Mouse (Mus musculus): Measurements from ENCODE around the gene Xpot. TPM values are rescaled to one million over a fixed set of nuclear protein-coding genes. Genes with fewer than 3 reads are reported as not detected.

The Xpot gene
- polyA plus RNA-seq, 1 experiment from 2014 or later, result 27.9 TPM

DNA sequence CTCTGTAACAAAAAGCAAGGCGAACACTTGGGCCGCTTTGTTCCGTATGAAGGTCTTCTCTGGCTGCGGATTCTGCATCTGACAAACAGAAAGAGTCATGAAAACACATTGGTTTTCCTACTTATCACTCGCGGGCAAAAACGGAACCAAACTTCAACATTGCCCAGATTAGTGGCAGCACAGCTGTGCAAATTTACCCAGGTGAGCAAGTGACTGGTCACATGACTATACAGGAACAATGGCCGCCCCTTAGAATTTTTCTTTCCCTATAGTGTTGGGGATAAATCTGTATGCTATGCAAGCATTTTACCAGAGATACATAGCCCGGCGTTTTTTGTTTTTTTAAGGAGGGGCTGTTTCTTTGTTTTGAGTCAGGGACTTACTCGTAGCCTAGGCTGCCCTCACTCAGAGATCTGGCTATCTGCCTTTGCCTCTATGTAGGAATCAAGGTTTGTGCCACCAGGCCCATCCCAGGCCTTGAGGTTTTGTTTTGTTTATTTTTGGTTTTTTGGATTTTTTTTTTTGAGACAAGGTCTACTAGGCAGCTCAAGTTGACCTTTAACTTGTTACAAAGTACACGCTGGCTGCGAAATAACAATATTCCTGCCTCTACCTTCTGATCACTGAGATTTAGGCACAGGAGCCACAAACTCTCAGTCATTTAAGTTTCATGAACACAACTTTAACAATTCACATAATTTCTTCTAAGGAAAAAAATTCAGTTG lies 10.8 kb downstream of the Xpot start:
- H3K27ac ChIP-seq (replicated peaks), result no peak overlapping the region
- H3K4me3 ChIP-seq, result no peak overlapping the region
- WGBS, result 92% methylated on average over 13 of the region's 13 CpGs
- no peak for ATAC-seq (ENCODE audit: extremely low read depth, insufficient number of reproducible peaks, low FRiP score, low TSS enrichment)
- no peaks in the 10 kb centered on the region for H3K27me3 ChIP-seq (replicated peaks)
- no peak overlapping the region for H3K4me2 ChIP-seq
- 0 out of 2 replicates have a peak, but pooled peaks cover 3% of the 10 kb centered on the region for H3K4me1 ChIP-seq
- H3K36me3 ChIP-seq, result peaks cover 96% of the 10 kb centered on the region
- H3K9me3 ChIP-seq, result no peaks in the 10 kb centered on the region
- no peak overlapping the region for H3K9ac ChIP-seq

DNA sequence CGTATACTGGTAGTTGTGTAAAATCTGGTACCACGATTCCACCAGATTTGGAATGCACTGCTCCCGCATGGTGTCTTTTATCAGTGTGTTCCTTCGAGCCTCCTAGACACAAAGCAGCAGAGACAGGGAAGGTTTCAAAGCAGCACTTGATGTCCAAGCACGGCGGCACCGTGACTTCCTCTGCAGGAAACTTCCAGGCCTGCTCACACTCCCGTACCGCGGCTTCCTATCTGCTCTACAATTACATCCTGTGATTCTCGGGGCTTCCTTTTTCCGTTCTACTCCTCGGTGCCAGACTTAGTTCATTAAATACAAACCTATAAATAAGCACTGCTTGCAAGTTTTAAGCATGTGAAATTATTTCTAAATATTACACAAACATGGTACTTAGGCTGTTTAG lies 12.6 kb downstream of the Xpot start:
- 0 out of 2 replicates have a peak, but pooled peaks cover 3% of the 10 kb centered on the region for H3K4me1 ChIP-seq
- H3K27ac ChIP-seq (replicated peaks), result peak overlapping the region; percentile 67
- ATAC-seq (ENCODE audit: extremely low read depth, insufficient number of reproducible peaks, low FRiP score, low TSS enrichment), result no peak
- no peak overlapping the region for H3K4me2 ChIP-seq
- WGBS, result 72% methylated on average over 13 of the region's 13 CpGs
- no peaks in the 10 kb centered on the region for H3K27me3 ChIP-seq (replicated peaks)
- peaks cover 96% of the 10 kb centered on the region for H3K36me3 ChIP-seq
- no peak overlapping the region for H3K9ac ChIP-seq
- H3K4me3 ChIP-seq, result no peak overlapping the region
- H3K9me3 ChIP-seq, result no peaks in the 10 kb centered on the region

DNA sequence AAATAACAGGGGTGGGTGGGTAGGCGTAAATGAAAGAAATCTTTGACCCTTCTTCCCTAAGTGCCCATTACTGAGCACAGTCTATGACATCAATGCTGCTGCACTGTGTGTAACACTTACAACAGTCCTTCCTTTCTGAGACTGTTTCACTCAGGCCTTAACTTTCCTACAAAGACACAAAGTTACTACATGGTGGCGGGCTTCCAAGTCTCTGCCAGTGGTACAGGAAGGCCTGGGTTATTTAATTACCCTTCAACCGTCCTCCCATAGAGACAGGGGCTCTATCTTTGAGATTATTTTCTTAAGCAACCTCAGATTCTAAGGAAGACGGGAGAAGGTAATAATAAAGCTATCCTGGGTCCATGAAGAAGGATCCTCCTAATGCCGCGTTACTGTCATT lies 13.7 kb downstream of the Xpot start:
- no peaks in the 10 kb centered on the region for H3K27me3 ChIP-seq (replicated peaks)
- peaks cover 96% of the 10 kb centered on the region for H3K36me3 ChIP-seq
- no peak overlapping the region for H3K4me3 ChIP-seq
- H3K4me2 ChIP-seq, result no peak overlapping the region
- 0 out of 2 replicates have a peak, but pooled peaks cover 3% of the 10 kb centered on the region for H3K4me1 ChIP-seq
- no peak overlapping the region for H3K9ac ChIP-seq
- H3K27ac ChIP-seq (replicated peaks), result peak overlapping the region; percentile 67
- ATAC-seq (ENCODE audit: extremely low read depth, insufficient number of reproducible peaks, low FRiP score, low TSS enrichment), result no peak
- WGBS, result 80% methylated on average over 6 of the region's 6 CpGs
- H3K9me3 ChIP-seq, result no peaks in the 10 kb centered on the region

DNA sequence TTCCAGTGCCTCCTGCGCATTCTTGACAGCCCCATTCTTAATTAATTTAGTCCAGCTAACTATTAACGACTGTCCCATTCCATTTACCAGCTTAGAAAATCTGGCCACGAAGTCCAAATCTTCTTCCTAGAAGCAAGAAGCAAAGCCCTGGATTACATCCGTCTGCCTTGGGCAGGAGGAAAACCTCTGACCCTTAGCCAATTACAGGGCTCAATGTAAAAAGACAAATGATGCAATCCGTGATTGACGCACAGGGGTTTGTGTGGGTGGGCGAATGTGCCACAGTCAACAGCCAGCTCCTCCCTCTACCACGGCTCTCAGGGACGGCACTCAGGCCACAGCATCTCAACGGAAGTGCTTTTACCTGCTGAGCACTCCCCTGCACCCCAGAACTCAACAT lies 14.5 kb downstream of the Xpot start:
- Histone ChIP-seq H3K36me3 (peaks cover 96% of the 10 kb centered on the region), H3K4me2 (no peak overlapping the region), H3K9me3 (no peaks in the 10 kb centered on the region)

DNA sequence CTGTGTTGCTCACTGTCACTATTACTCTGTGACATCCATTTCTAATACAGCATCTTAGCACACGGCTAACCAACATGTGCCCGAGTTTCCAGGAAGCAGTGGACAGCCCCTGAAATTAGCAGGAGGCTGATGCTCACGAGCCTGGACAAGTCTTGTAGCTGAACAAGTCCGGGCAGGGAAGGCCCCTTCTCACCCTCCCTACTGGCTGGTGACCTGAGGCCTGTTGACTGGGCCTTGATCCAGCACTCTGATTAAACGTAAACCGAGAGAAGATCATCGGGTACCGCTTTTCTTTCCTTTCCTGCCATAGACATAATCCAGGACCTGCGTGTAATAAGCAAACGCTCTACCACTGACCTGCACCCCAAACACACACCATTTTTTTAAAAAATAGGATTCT lies 18.0 kb downstream of the Xpot start:
- Histone ChIP-seq H3K4me3 (no peak overlapping the region), H3K4me2 (no peak overlapping the region), H3K27me3 (replicated peaks) (no peaks in the 10 kb centered on the region), H3K36me3 (peaks cover 97% of the 10 kb centered on the region), H3K4me1 (0 out of 2 replicates have a peak, but pooled peaks cover 3% of the 10 kb centered on the region), H3K9ac (no peak overlapping the region), H3K9me3 (no peaks in the 10 kb centered on the region), H3K27ac (replicated peaks) (no peak overlapping the region)
- ATAC-seq (ENCODE audit: extremely low read depth, insufficient number of reproducible peaks, low FRiP score, low TSS enrichment), result no peak
- 92% methylated on average over 10 of the region's 10 CpGs for WGBS

More for the DNA sequence above, 14.5 kb downstream of the Xpot start:
- no peak for ATAC-seq (ENCODE audit: extremely low read depth, insufficient number of reproducible peaks, low FRiP score, low TSS enrichment)
- Histone ChIP-seq H3K9ac (no peak overlapping the region), H3K27me3 (replicated peaks) (no peaks in the 10 kb centered on the region), H3K4me3 (no peak overlapping the region), H3K27ac (replicated peaks) (no peak overlapping the region), H3K4me1 (0 out of 2 replicates have a peak, but pooled peaks cover 3% of the 10 kb centered on the region)
- 88% methylated on average over 10 of the region's 10 CpGs for WGBS

DNA sequence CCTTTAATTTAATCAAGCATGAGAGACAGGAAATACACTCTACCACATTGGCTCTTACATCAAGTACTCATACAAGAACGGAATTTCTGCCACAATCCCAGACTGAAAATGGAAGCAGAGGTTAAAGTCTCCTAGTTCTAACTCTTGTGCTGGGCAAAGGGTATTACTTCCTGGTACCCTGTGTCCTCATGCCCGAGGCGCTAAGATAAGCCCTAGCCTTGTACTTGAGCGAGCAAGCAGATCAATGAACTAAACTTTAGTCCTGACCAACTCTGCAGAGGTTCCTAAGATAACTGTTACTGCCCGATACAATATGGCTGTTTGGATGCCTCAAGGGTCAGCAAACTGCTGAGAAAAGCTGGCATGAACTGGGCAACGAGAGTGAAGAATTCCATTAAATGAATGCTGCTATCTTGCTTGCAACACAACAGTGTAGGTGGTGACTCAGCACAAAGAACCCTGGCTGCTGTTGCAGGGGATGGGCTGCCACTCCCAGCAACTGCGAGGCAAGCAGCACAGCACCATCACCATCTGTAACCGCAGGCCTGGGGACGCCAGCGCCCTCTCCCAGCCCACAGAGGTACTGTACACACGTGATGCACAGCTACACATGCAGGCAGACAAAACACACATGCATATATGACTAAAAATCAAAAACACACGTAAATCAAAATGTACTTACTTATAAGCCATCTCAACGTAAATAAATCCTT lies 21.3 kb downstream of the Xpot start:
- no peak overlapping the region for H3K9ac ChIP-seq
- no peak overlapping the region for H3K4me2 ChIP-seq
- WGBS, result 90% methylated on average over 13 of the region's 13 CpGs
- H3K27ac ChIP-seq (replicated peaks), result no peak overlapping the region
- no peaks in the 10 kb centered on the region for H3K27me3 ChIP-seq (replicated peaks)
- H3K9me3 ChIP-seq, result no peaks in the 10 kb centered on the region
- no peaks in the 10 kb centered on the region for H3K4me1 ChIP-seq
- ATAC-seq (ENCODE audit: extremely low read depth, insufficient number of reproducible peaks, low FRiP score, low TSS enrichment), result no peak
- H3K36me3 ChIP-seq, result peaks cover 99% of the 10 kb centered on the region
- H3K4me3 ChIP-seq, result no peak overlapping the region

DNA sequence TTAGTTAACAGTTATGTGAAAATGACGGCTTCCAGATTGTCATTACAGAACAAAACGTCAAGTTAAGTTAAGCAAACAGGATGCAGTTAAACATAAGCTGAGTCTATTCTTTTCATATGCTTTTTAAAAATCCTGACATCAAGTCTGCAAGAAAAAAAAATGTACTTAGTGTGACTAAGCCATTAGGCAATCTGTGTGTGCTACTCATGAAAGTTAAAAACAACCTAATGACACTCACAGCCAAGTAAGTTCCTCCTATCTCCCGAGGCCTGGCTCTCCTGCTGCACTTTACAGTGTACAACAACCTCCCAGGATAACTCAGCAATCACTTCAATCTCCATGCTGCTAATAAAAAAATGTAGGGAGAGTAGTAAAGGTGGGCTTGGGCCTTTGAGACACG lies 22.6 kb downstream of the Xpot start:
- Histone ChIP-seq H3K27me3 (replicated peaks) (no peaks in the 10 kb centered on the region), H3K36me3 (peaks cover 100% of the 10 kb centered on the region), H3K9me3 (no peaks in the 10 kb centered on the region), H3K4me2 (no peak overlapping the region), H3K4me3 (no peak overlapping the region), H3K4me1 (no peaks in the 10 kb centered on the region), H3K9ac (no peak overlapping the region), H3K27ac (replicated peaks) (no peak overlapping the region)
- WGBS, result 81% methylated on average over 4 of the region's 4 CpGs
- no peak for ATAC-seq (ENCODE audit: extremely low read depth, insufficient number of reproducible peaks, low FRiP score, low TSS enrichment)

DNA sequence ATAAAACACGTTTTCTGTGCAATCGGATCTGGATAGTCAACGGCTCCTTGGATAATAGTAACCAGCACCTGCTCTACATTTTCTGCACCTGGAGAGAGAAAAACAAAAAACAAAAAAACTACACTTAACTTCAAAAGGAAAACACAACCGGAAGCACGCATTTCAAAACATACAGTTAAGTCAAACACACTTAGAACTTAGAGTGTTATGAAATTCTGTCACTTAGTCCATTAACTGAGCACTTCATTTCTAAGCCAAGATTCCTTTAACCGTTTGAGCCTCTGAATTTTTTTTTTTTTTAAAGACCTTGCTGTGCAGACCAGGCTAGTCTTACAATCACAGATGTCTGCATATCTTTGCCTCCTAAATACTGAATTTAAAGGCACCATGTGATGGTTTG lies 24.9 kb downstream of the Xpot start:
- H3K36me3 ChIP-seq, result peaks cover 100% of the 10 kb centered on the region
- no peak overlapping the region for H3K4me3 ChIP-seq
- WGBS, result 86% methylated on average over 6 of the region's 6 CpGs
- H3K27ac ChIP-seq (replicated peaks), result no peak overlapping the region
- H3K9me3 ChIP-seq, result no peaks in the 10 kb centered on the region
- ATAC-seq (ENCODE audit: extremely low read depth, insufficient number of reproducible peaks, low FRiP score, low TSS enrichment), result no peak
- no peaks in the 10 kb centered on the region for H3K27me3 ChIP-seq (replicated peaks)
- H3K4me2 ChIP-seq, result no peak overlapping the region
- H3K9ac ChIP-seq, result no peak overlapping the region
- H3K4me1 ChIP-seq, result no peaks in the 10 kb centered on the region

DNA sequence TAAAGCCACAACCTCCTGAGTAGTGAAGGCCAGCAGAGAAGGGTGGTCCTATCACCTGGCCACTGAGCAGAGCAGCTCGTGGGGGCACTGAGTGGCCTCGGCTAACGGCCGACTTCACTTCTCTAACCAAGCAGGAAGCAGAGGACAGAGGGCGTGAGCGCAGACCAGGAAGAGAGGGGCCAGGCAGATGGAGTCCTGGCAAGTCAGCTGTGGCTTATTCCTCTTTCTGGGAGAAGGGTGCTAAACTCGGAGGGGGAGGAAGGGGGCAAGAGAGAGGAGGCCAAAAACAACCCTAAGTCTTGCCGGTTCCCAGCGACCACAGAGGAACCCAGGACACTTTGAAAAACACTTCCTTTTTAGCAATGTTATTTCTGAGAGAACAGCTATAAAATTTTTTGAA lies 29.6 kb downstream of the Xpot start:
- Histone ChIP-seq H3K9ac (no peak overlapping the region), H3K9me3 (no peaks in the 10 kb centered on the region), H3K27ac (replicated peaks) (no peak overlapping the region), H3K4me3 (no peak overlapping the region), H3K36me3 (peaks cover 97% of the 10 kb centered on the region), H3K27me3 (replicated peaks) (no peaks in the 10 kb centered on the region), H3K4me2 (no peak overlapping the region), H3K4me1 (no peaks in the 10 kb centered on the region)
- no peak for ATAC-seq (ENCODE audit: extremely low read depth, insufficient number of reproducible peaks, low FRiP score, low TSS enrichment)
- 80% methylated on average over 9 of the region's 9 CpGs for WGBS

DNA sequence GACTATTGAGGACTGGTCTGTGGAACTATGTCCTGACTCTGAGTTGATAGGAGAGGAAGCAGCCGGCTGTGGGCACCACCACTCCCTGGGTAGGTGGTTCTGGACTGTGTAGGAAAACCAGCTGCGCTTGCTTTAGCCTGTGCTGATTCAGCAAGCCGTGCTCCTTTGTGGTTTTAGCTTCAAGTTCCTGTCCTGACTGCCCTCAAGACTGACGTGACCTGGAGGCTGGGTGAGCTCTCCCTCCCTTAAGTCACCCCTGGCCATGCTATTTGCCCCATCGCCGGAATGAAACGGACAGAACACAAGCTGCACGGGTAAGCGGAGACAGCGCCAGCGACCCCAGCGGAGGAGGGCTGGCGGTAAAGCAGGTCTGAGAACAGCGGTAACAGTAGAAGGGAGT lies 35.0 kb downstream of the Xpot start:
- Histone ChIP-seq H3K4me1 (peaks cover 8% of the 10 kb centered on the region), H3K27ac (replicated peaks) (no peak overlapping the region), H3K4me3 (no peak overlapping the region), H3K9ac (no peak overlapping the region), H3K9me3 (no peaks in the 10 kb centered on the region), H3K36me3 (peaks cover 65% of the 10 kb centered on the region), H3K27me3 (replicated peaks) (no peaks in the 10 kb centered on the region), H3K4me2 (no peak overlapping the region)
- WGBS, result 88% methylated on average over 14 of the region's 14 CpGs
- no peak for ATAC-seq (ENCODE audit: extremely low read depth, insufficient number of reproducible peaks, low FRiP score, low TSS enrichment)

DNA sequence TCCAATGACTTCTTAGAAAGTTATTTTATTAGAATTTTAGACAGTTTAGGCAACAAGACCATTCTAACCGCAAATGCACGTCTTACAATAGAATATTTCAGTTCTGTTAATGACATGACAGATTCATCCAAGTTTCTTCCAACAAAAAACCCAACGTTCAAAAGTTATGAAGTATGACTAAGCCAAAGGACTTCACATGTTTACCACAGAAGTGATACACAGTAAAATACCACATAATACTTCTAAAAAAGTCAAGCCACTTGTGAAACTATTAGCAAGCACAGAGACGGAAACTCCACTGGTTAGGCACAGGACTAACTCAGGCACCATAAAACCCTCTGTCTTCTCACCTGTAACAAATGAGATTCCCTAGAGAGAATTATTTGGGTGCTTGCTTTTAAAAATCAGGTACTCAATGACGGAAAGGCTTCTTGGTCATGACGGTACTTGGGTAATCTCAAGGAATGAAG lies 38.7 kb downstream of the Xpot start:
- peak overlapping the region; percentile 91 for H3K4me3 ChIP-seq
- H3K4me2 ChIP-seq, result peak overlapping the region; percentile 83
- H3K9me3 ChIP-seq, result no peaks in the 10 kb centered on the region
- H3K4me1 ChIP-seq, result peaks cover 20% of the 10 kb centered on the region
- no peak for ATAC-seq (ENCODE audit: extremely low read depth, insufficient number of reproducible peaks, low FRiP score, low TSS enrichment)
- peak overlapping the region; percentile 96 for H3K9ac ChIP-seq
- peaks cover 50% of the 10 kb centered on the region for H3K36me3 ChIP-seq
- peak overlapping the region; percentile 84 for H3K27ac ChIP-seq (replicated peaks)
- H3K27me3 ChIP-seq (replicated peaks), result no peaks in the 10 kb centered on the region
- WGBS, result 59% methylated on average over 6 of the region's 6 CpGs
